Mouse (Mus musculus) MEL (cell line): Measurements from ENCODE around the gene Scg5. TPM values are rescaled to one million over a fixed set of nuclear protein-coding genes. Genes with fewer than 3 reads are reported as not detected.

Source experiments
- DNase-seq: peaks from one replicate; pipeline ENCODE4 v3.0.0; 2011; ENCODE audit warnings: low read depth, low spot score
- H3K27ac ChIP-seq: 2 replicates; pipeline ENCODE4 v1.5.1; 2012; ENCODE audit warnings: low read depth, mild to moderate bottlenecking, control low read depth, low read length, moderate library complexity; ENCODE audit not compliant: control insufficient read depth
- H3K27me3 ChIP-seq, 2 experiments: fragments of 150-350 bp in 1 of 2; sonication (generic) in 1 of 2; 2 replicates each; pipeline ENCODE4 v1.6.1; 2012; ENCODE audit warnings: low read length in 2 of 2, mild to moderate bottlenecking in 2 of 2, improper control_type of control experiment in 1 of 2, moderate library complexity in 1 of 2; ENCODE audit not compliant: insufficient read depth in 2 of 2, control insufficient read depth in 1 of 2
- H3K36me3 ChIP-seq, 2 experiments: 2 replicates each; pipeline ENCODE4 v1.6.1; 2012 to 2014; ENCODE audit warnings: low read length in 2 of 2, improper control_type of control experiment in 1 of 2, inconsistent platforms in 1 of 2, mild to moderate bottlenecking in 1 of 2; ENCODE audit not compliant: insufficient read depth in 2 of 2, control insufficient read depth in 1 of 2
- H3K4me1 ChIP-seq, 2 experiments: fragments of 150-350 bp in 1 of 2; sonication (generic) in 1 of 2; 2 replicates each; pipeline ENCODE4 v1.6.1; 2012; ENCODE audit warnings: low read length in 2 of 2, improper control_type of control experiment in 1 of 2, mild to moderate bottlenecking in 1 of 2; ENCODE audit not compliant: insufficient read depth in 2 of 2, control insufficient read depth in 1 of 2
- H3K4me3 ChIP-seq, 2 experiments: fragments of 150-350 bp in 1 of 2; sonication (generic) in 1 of 2; 2 replicates each; pipeline ENCODE4 v1.5.1; 2012; ENCODE audit warnings: low read depth in 2 of 2, low read length in 2 of 2, mild to moderate bottlenecking in 2 of 2, moderate library complexity in 2 of 2, control low read depth in 1 of 2, improper control_type of control experiment in 1 of 2; ENCODE audit not compliant: control insufficient read depth in 1 of 2, insufficient read depth in 1 of 2
- H3K79me2 ChIP-seq: 2 replicates; pipeline ENCODE4 v1.6.1; 2012; ENCODE audit warnings: mild to moderate bottlenecking, low read length, moderate library complexity; ENCODE audit not compliant: control insufficient read depth, poor library complexity, insufficient read depth
- H3K9ac ChIP-seq: 2 replicates; pipeline ENCODE4 v1.6.1; 2012; ENCODE audit warnings: low read depth, mild to moderate bottlenecking, control low read depth, low read length, moderate library complexity; ENCODE audit not compliant: control insufficient read depth, poor library complexity, severe bottlenecking
- H3K9me3 ChIP-seq: fragments of 150-350 bp; sonication (generic); replicated peaks from 2 replicates; pipeline ENCODE4 v1.6.1; 2012; ENCODE audit warnings: mild to moderate bottlenecking, low read length, improper control_type of control experiment, moderate library complexity; ENCODE audit not compliant: insufficient read depth
- CHD2 ChIP-seq: IDR thresholded peaks from 2 replicates; pipeline ENCODE4 v1.6.1; 2011; ENCODE audit warnings: low read length, improper control_type of control experiment
- CTCF ChIP-seq, 3 experiments: IDR thresholded peaks in 2 of 3; conservative IDR thresholded peaks in 1 of 3; 2 replicates each; pipeline ENCODE4 v1.5.1; 2011 to 2012; ENCODE audit warnings: low read length in 3 of 3, low read depth in 2 of 3, mild to moderate bottlenecking in 2 of 3, improper control_type of control experiment in 1 of 3, inconsistent platforms in 1 of 3, mixed read lengths in 1 of 3, moderate library complexity in 1 of 3; ENCODE audit not compliant: control insufficient read depth in 1 of 3, insufficient read depth in 1 of 3, poor library complexity in 1 of 3, severe bottlenecking in 1 of 3
- HCFC1 ChIP-seq: IDR thresholded peaks from 2 replicates; pipeline ENCODE4 v1.6.1; 2012; ENCODE audit warnings: low read depth, mild to moderate bottlenecking, inconsistent platforms, low read length, improper control_type of control experiment, moderate library complexity
- JUND ChIP-seq: IDR thresholded peaks from 2 replicates; pipeline ENCODE4 v1.6.1; 2011; ENCODE audit warnings: low read depth, mild to moderate bottlenecking, improper control_type of control experiment, low read length
- MAZ ChIP-seq: IDR thresholded peaks from 2 replicates; pipeline ENCODE4 v1.6.1; 2012; ENCODE audit warnings: low read depth, mild to moderate bottlenecking, inconsistent platforms, low read length, improper control_type of control experiment
- MYB ChIP-seq: IDR thresholded peaks from 2 replicates; pipeline ENCODE4 v1.6.1; 2011; ENCODE audit warnings: mild to moderate bottlenecking, low read depth, low read length, improper control_type of control experiment
- MYC ChIP-seq: IDR thresholded peaks from 2 replicates; pipeline ENCODE4 v1.6.1; 2011; ENCODE audit warnings: low read depth, mild to moderate bottlenecking, low read length, improper control_type of control experiment, moderate library complexity
- NELFE ChIP-seq: IDR thresholded peaks from 2 replicates; pipeline ENCODE4 v1.6.1; 2011; ENCODE audit warnings: low read depth, low read length, improper control_type of control experiment
- NRF1 ChIP-seq: IDR thresholded peaks from 2 replicates; pipeline ENCODE4 v1.6.1; 2014; ENCODE audit warnings: low read depth, mild to moderate bottlenecking, inconsistent platforms, low read length, improper control_type of control experiment, moderate library complexity; ENCODE audit not compliant: poor library complexity, insufficient read depth, severe bottlenecking
- POLR2A ChIP-seq, 2 experiments: IDR thresholded peaks; 2 replicates each; pipeline ENCODE4 v1.6.1; 2011 to 2012; ENCODE audit warnings: low read length in 2 of 2, mild to moderate bottlenecking in 2 of 2, control low read depth in 1 of 2, improper control_type of control experiment in 1 of 2, low read depth in 1 of 2, moderate library complexity in 1 of 2; ENCODE audit not compliant: control insufficient read depth in 1 of 2, insufficient read depth in 1 of 2, poor library complexity in 1 of 2
- POLR2AphosphoS2 ChIP-seq: IDR thresholded peaks from 2 replicates; pipeline ENCODE4 v1.6.1; 2011; ENCODE audit warnings: low read length, improper control_type of control experiment
- POLR2AphosphoS5 ChIP-seq: IDR thresholded peaks from 2 replicates; pipeline ENCODE4 v1.6.1; 2012; ENCODE audit warnings: low read depth, borderline replicate concordance, mild to moderate bottlenecking, inconsistent platforms, low read length, moderate library complexity, mixed read lengths
- RAD21 ChIP-seq: IDR thresholded peaks from 2 replicates; pipeline ENCODE4 v1.6.1; 2011; ENCODE audit warnings: mild to moderate bottlenecking, low read depth, low read length, improper control_type of control experiment
- SIN3A ChIP-seq: IDR thresholded peaks from 2 replicates; pipeline ENCODE4 v1.6.1; 2012; ENCODE audit warnings: low read length, improper control_type of control experiment, inconsistent platforms
- SMC3 ChIP-seq: IDR thresholded peaks from 2 replicates; pipeline ENCODE4 v1.6.1; 2011; ENCODE audit warnings: low read depth, low read length, improper control_type of control experiment
- TAL1 ChIP-seq: IDR thresholded peaks from 2 replicates; pipeline ENCODE4 v1.6.1; 2012; ENCODE audit warnings: mild to moderate bottlenecking, inconsistent platforms, low read length, moderate library complexity, mixed read lengths
- USF2 ChIP-seq, 2 experiments: IDR thresholded peaks; 2 replicates each; pipeline ENCODE4 v1.6.1; 2011 to 2012; ENCODE audit warnings: improper control_type of control experiment in 2 of 2, low read length in 2 of 2, borderline replicate concordance in 1 of 2, inconsistent platforms in 1 of 2, low read depth in 1 of 2, mild to moderate bottlenecking in 1 of 2; ENCODE audit not compliant: insufficient read depth in 1 of 2
- ZMIZ1 ChIP-seq: IDR thresholded peaks from 2 replicates; pipeline ENCODE4 v1.6.1; 2012; ENCODE audit warnings: low read depth, mild to moderate bottlenecking, inconsistent platforms, low read length, improper control_type of control experiment, moderate library complexity
- ZNF384 ChIP-seq: IDR thresholded peaks from 2 replicates; pipeline ENCODE4 v1.6.1; 2012; ENCODE audit warnings: low read depth, mild to moderate bottlenecking, inconsistent platforms, low read length, improper control_type of control experiment
- polyA plus RNA-seq, 2 experiments: library from polyadenylated mRNA; stranded (reverse) in 1 of 2; unstranded in 1 of 2; fragments of >175 nt in 1 of 2; fragments of >200 nt in 1 of 2; gene quantifications; 2 replicates each; pipeline versions ENCODE4 v1.2.1 to v1.2.4; 2012; ENCODE audit warnings: low replicate concordance in 2 of 2, low read depth in 1 of 2; ENCODE audit not compliant: insufficient read length in 2 of 2, insufficient read depth in 1 of 2, missing spikeins in 1 of 2
- total RNA-seq: library from RNA; depleted of rRNA; stranded (reverse); fragments of 300-350 nt; gene quantifications from 2 replicates; pipeline ENCODE4 v1.2.3, GENCODE M21; 2012

The Scg5 gene
- total and polyA plus RNA-seq, 3 experiments, result 0.17 to 0.31 TPM; not detected in 1

- no peak overlapping the region for H3K27ac ChIP-seq
- H3K79me2 ChIP-seq, result no peaks in the 10 kb centered on the region
- H3K4me3 ChIP-seq, result no peak overlapping the region
- no peak for DNase-seq
- TF ChIP-seq TAL1 (no peak), SMC3 (no peak), RAD21 (no peak), NRF1 (no peak), POLR2A (IDR thresholded peaks at IDR 0.05; ENCODE audit: control insufficient read depth in 1 of 2, insufficient read depth in 1 of 2, low read depth in 1 of 2, low read length in 2 of 2, poor library complexity in 1 of 2) (no peak), MAZ (no peak), NELFE (no peak), ZMIZ1 (no peak), ZNF384 (no peak), JUND (no peak), MYC (no peak), CTCF (IDR thresholded peaks at IDR 0.05 in 2 of 3, conservative IDR thresholded peaks at IDR 0.05 in 1 of 3; ENCODE audit: control insufficient read depth in 1 of 3, insufficient read depth in 1 of 3, low read depth in 2 of 3, low read length in 3 of 3, poor library complexity in 1 of 3, severe bottlenecking in 1 of 3) (no peak)
- H3K4me1 ChIP-seq, result no peaks in the 10 kb centered on the region
- no peaks in the 10 kb centered on the region for H3K36me3 ChIP-seq
- no peaks in the 10 kb centered on the region for H3K9me3 ChIP-seq
- no peak overlapping the region for H3K9ac ChIP-seq
- no peaks in the 10 kb centered on the region; a peak in 1 of 4 replicates for H3K27me3 ChIP-seq
These were observed 41.0 kb downstream of the Scg5 start for GRCm38 (mm10) chr2:113787882-113788281.

GRCm38 (mm10) chr2:113784851-113785250, 44.1 kb downstream of the Scg5 start:
- no peaks in the 10 kb centered on the region for H3K4me1 ChIP-seq
- no peaks in the 10 kb centered on the region; a peak in 1 of 4 replicates for H3K27me3 ChIP-seq
- no peak overlapping the region for H3K27ac ChIP-seq
- H3K4me3 ChIP-seq, result no peak overlapping the region
- H3K79me2 ChIP-seq, result no peaks in the 10 kb centered on the region
- TF ChIP-seq ZNF384, result no peak
- TF ChIP-seq POLR2AphosphoS2, result no peak
- TF ChIP-seq MYB, result no peak
- no peak for TF ChIP-seq POLR2AphosphoS5
- no peak for TF ChIP-seq HCFC1
- no peaks in the 10 kb centered on the region for H3K9me3 ChIP-seq
- DNase-seq, result no peak
- no peaks in the 10 kb centered on the region for H3K36me3 ChIP-seq
- no peak overlapping the region for H3K9ac ChIP-seq

GRCm38 (mm10) chr2:113781521-113781920, 47.4 kb downstream of the Scg5 start:
- Histone ChIP-seq H3K36me3 (no peaks in the 10 kb centered on the region), H3K4me3 (no peak overlapping the region), H3K9ac (no peak overlapping the region), H3K9me3 (no peaks in the 10 kb centered on the region), H3K27ac (no peak overlapping the region), H3K4me1 (no peaks in the 10 kb centered on the region), H3K79me2 (no peaks in the 10 kb centered on the region)
- DNase-seq, result no peak
- TF ChIP-seq SIN3A, result no peak
- TF ChIP-seq MYC, result no peak
- TF ChIP-seq USF2 (IDR thresholded peaks at IDR 0.05; ENCODE audit: borderline replicate concordance in 1 of 2, insufficient read depth in 1 of 2, low read depth in 1 of 2, low read length in 2 of 2), result no peak
- no peak for TF ChIP-seq MYB
- TF ChIP-seq ZMIZ1, result no peak
- TF ChIP-seq CHD2, result no peak
- TF ChIP-seq, all 39 proteins: peak for 0
- no peaks in the 10 kb centered on the region; a peak in 1 of 4 replicates for H3K27me3 ChIP-seq
